Mouse (Mus musculus): ENCODE measurements at regions not wholly inside any gene's neighbourhood (a gene's known extent, or its start where the extent isn't known, plus 50 kb on each side); places are given as distances from the start of the nearest gene placed in this dataset.
A peak's percentile ranks its signal among the peaks of the same experiment; 100 is the strongest.

- peaks cover 17% of the 10 kb centered on the region for H3K4me1 ChIP-seq (ENCODE audit: control insufficient read depth, insufficient read depth, low read length)
Measured at GRCm38 (mm10) chr8:12504240-12504639, 68.6 kb upstream of the Spaca7 start.

GRCm38 (mm10) chr8:12504777-12505176, 68.1 kb upstream of the Spaca7 start:
- Histone ChIP-seq H3K36me3 (ENCODE audit: control insufficient read depth, insufficient read depth, low read length, poor library complexity, severe bottlenecking) (no peaks in the 10 kb centered on the region), H3K4me1 (ENCODE audit: control insufficient read depth, insufficient read depth, low read length) (peaks cover 14% of the 10 kb centered on the region), H3K9ac (ENCODE audit: low read depth, poor library complexity, severe bottlenecking) (peak overlapping the region; percentile 57), H3K27ac (ENCODE audit: insufficient read depth, low read length) (peak overlapping the region; percentile 99), H3K4me3 (ENCODE audit: low read depth, low read length) (no peak overlapping the region), H3K27me3 (ENCODE audit: control insufficient read depth, insufficient read depth, low read length, poor library complexity, severe bottlenecking) (no peaks in the 10 kb centered on the region), H3K9me3 (replicated peaks; ENCODE audit: control insufficient read depth, insufficient read depth, low read length, poor library complexity, severe bottlenecking) (no peaks in the 10 kb centered on the region)
- TF ChIP-seq CTCF (IDR thresholded peaks at IDR 0.05; ENCODE audit: low read depth, low read length), result no peak
- TF ChIP-seq EP300 (IDR thresholded peaks at IDR 0.05; ENCODE audit: insufficient read depth, low read depth, low read length), result peak; percentile 64; the same call in 1 of the 2 replicates
- no peak for TF ChIP-seq POLR2A (IDR thresholded peaks at IDR 0.05; ENCODE audit: insufficient read depth, low read length)

More at GRCm38 (mm10) chr8:12504240-12504639, 68.6 kb upstream of the Spaca7 start:
- Histone ChIP-seq H3K36me3 (ENCODE audit: control insufficient read depth, insufficient read depth, low read length, poor library complexity, severe bottlenecking) (no peaks in the 10 kb centered on the region), H3K27me3 (ENCODE audit: control insufficient read depth, insufficient read depth, low read length, poor library complexity, severe bottlenecking) (no peaks in the 10 kb centered on the region), H3K27ac (ENCODE audit: insufficient read depth, low read length) (peak overlapping the region; percentile 99), H3K9me3 (replicated peaks; ENCODE audit: control insufficient read depth, insufficient read depth, low read length, poor library complexity, severe bottlenecking) (no peaks in the 10 kb centered on the region), H3K4me3 (ENCODE audit: low read depth, low read length) (no peak overlapping the region), H3K9ac (ENCODE audit: low read depth, poor library complexity, severe bottlenecking) (peak overlapping the region; percentile 57)
- TF ChIP-seq EP300 (IDR thresholded peaks at IDR 0.05; ENCODE audit: insufficient read depth, low read depth, low read length) (peak; percentile 76), POLR2A (IDR thresholded peaks at IDR 0.05; ENCODE audit: insufficient read depth, low read length) (no peak)

- Histone ChIP-seq H3K4me3 (ENCODE audit: low read depth, low read length) (no peak overlapping the region), H3K4me1 (ENCODE audit: control insufficient read depth, insufficient read depth, low read length) (peaks cover 5% of the 10 kb centered on the region), H3K36me3 (ENCODE audit: control insufficient read depth, insufficient read depth, low read length, poor library complexity, severe bottlenecking) (no peaks in the 10 kb centered on the region), H3K9ac (ENCODE audit: low read depth, poor library complexity, severe bottlenecking) (no peak overlapping the region), H3K27me3 (ENCODE audit: control insufficient read depth, insufficient read depth, low read length, poor library complexity, severe bottlenecking) (no peaks in the 10 kb centered on the region), H3K9me3 (replicated peaks; ENCODE audit: control insufficient read depth, insufficient read depth, low read length, poor library complexity, severe bottlenecking) (peaks cover 6% of the 10 kb centered on the region; the same call in 1 of the 2 replicates), H3K27ac (ENCODE audit: insufficient read depth, low read length) (no peak overlapping the region)
- no peak for TF ChIP-seq POLR2A (IDR thresholded peaks at IDR 0.05; ENCODE audit: insufficient read depth, low read length)
- TF ChIP-seq EP300 (IDR thresholded peaks at IDR 0.05; ENCODE audit: insufficient read depth, low read depth, low read length), result no peak
- no peak for TF ChIP-seq CTCF (IDR thresholded peaks at IDR 0.05; ENCODE audit: low read depth, low read length)
Measured at GRCm38 (mm10) chr8:12510233-12510632, 62.6 kb upstream of the Spaca7 start.

GRCm38 (mm10) chr8:12513042-12513441, 59.8 kb upstream of the Spaca7 start:
- Histone ChIP-seq H3K36me3 (ENCODE audit: control insufficient read depth, insufficient read depth, low read length, poor library complexity, severe bottlenecking) (no peaks in the 10 kb centered on the region), H3K4me1 (ENCODE audit: control insufficient read depth, insufficient read depth, low read length) (no peaks in the 10 kb centered on the region), H3K9ac (ENCODE audit: low read depth, poor library complexity, severe bottlenecking) (no peak overlapping the region), H3K27me3 (ENCODE audit: control insufficient read depth, insufficient read depth, low read length, poor library complexity, severe bottlenecking) (no peaks in the 10 kb centered on the region), H3K9me3 (replicated peaks; ENCODE audit: control insufficient read depth, insufficient read depth, low read length, poor library complexity, severe bottlenecking) (peaks cover 6% of the 10 kb centered on the region; the same call in 1 of the 2 replicates), H3K4me3 (ENCODE audit: low read depth, low read length) (no peak overlapping the region), H3K27ac (ENCODE audit: insufficient read depth, low read length) (no peak overlapping the region)
- TF ChIP-seq CTCF (IDR thresholded peaks at IDR 0.05; ENCODE audit: low read depth, low read length), result no peak

- TF ChIP-seq CTCF (IDR thresholded peaks at IDR 0.05; ENCODE audit: low read depth, low read length), result no peak
- TF ChIP-seq EP300 (IDR thresholded peaks at IDR 0.05; ENCODE audit: insufficient read depth, low read depth, low read length), result no peak
- TF ChIP-seq POLR2A (IDR thresholded peaks at IDR 0.05; ENCODE audit: insufficient read depth, low read length), result no peak
- H3K27ac ChIP-seq (ENCODE audit: insufficient read depth, low read length), result no peak overlapping the region
Measured at GRCm38 (mm10) chr8:12514138-12514537, 58.7 kb upstream of the Spaca7 start.

GRCm38 (mm10) chr8:12521636-12522035, 51.2 kb upstream of the Spaca7 start:
- peaks cover 7% of the 10 kb centered on the region for H3K4me1 ChIP-seq (ENCODE audit: control insufficient read depth, insufficient read depth, low read length)
- no peak overlapping the region for H3K27ac ChIP-seq (ENCODE audit: insufficient read depth, low read length)
- H3K36me3 ChIP-seq (ENCODE audit: control insufficient read depth, insufficient read depth, low read length, poor library complexity, severe bottlenecking), result no peaks in the 10 kb centered on the region
- no peak overlapping the region for H3K9ac ChIP-seq (ENCODE audit: low read depth, poor library complexity, severe bottlenecking)
- H3K4me3 ChIP-seq (ENCODE audit: low read depth, low read length), result no peak overlapping the region
- H3K9me3 ChIP-seq (replicated peaks; ENCODE audit: control insufficient read depth, insufficient read depth, low read length, poor library complexity, severe bottlenecking), result no peaks in the 10 kb centered on the region; the same call in 1 of the 2 replicates
- TF ChIP-seq POLR2A (IDR thresholded peaks at IDR 0.05; ENCODE audit: insufficient read depth, low read length) (no peak), EP300 (IDR thresholded peaks at IDR 0.05; ENCODE audit: insufficient read depth, low read depth, low read length) (no peak), CTCF (IDR thresholded peaks at IDR 0.05; ENCODE audit: low read depth, low read length) (no peak)
- H3K27me3 ChIP-seq (ENCODE audit: control insufficient read depth, insufficient read depth, low read length, poor library complexity, severe bottlenecking), result no peaks in the 10 kb centered on the region

More at GRCm38 (mm10) chr8:12514138-12514537, 58.7 kb upstream of the Spaca7 start:
- H3K9ac ChIP-seq (ENCODE audit: low read depth, poor library complexity, severe bottlenecking), result no peak overlapping the region
- H3K4me3 ChIP-seq (ENCODE audit: low read depth, low read length), result no peak overlapping the region
- H3K27me3 ChIP-seq (ENCODE audit: control insufficient read depth, insufficient read depth, low read length, poor library complexity, severe bottlenecking), result no peaks in the 10 kb centered on the region
- H3K4me1 ChIP-seq (ENCODE audit: control insufficient read depth, insufficient read depth, low read length), result no peaks in the 10 kb centered on the region
- peaks cover 6% of the 10 kb centered on the region; the same call in 1 of the 2 replicates for H3K9me3 ChIP-seq (replicated peaks; ENCODE audit: control insufficient read depth, insufficient read depth, low read length, poor library complexity, severe bottlenecking)
- H3K36me3 ChIP-seq (ENCODE audit: control insufficient read depth, insufficient read depth, low read length, poor library complexity, severe bottlenecking), result no peaks in the 10 kb centered on the region
